Mouse (Mus musculus) gastrocnemius, postnatal 10 days (tissue): Measurements from ENCODE around the gene Itgb5. TPM values are rescaled to one million over a fixed set of nuclear protein-coding genes. Genes with fewer than 3 reads are reported as not detected.
A peak's percentile ranks its signal among the peaks of the same experiment; 100 is the strongest.

Experiments used
- DNase-seq: peaks from one replicate; pipeline ENCODE4 v3.0.0; 2021; ENCODE audit warnings: mixed read lengths
- total RNA-seq, 2 experiments: library from RNA; stranded (reverse); gene quantifications; 2 replicates each; pipeline ENCODE4 v1.2.3; 2021

Gene Itgb5
- total RNA-seq, 2 experiments from 2014 or later = 34.1 to 40.8 TPM

DNA sequence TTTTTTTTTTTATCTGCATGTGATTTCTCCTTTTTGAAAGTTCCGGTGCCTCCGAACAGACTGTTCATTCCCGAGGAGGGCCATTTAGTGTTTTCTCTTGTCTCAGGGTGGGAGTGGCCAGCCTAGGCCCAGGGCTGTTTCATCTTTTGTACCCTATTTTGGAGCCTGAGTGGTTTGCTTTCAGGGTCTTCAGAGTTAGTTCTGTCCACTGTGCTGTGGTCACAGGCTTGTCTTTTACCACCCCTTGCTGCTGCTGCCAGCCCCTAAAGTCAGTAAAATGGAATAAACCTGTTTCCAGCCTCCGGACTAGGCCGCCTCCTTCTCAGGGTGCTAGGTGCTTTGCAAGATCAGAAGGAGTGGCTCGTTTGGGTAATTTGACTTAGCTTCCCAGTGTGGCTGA is 2.6 kb downstream of the Itgb5 start:
- no peak for DNase-seq

DNA sequence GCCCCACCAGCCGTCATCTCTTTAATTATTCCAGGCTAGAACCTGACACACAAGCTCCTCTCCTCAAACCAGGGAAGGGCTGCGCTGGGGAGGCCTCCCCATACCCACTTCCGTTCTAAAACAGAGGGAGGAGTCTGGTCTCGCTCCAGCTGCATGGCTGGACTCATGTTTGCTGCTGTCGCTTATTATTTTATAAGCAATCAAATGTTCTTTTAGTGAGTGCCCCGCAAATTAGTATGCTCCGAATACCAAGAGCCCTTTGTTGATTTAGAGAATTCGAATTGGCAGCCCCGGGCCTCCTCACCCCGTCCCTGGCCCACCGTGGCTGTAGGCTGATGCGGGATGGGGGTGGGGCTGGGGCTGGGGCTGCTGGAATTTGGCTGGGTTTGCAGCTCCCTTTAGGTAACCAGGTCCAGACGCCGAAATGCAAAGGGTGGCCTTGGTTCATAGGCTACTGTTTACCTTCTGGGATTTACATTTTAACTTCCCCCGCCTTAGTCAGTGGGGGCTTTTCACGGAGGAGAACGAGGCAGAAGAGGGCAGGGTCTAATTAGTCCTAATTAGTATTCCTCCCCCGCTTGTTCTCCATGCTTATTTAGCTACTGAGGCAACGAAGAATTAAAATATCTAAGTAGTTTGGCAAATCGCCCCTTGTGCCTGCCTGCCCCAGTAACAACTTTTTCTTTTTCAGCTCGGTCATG is 3.4 kb downstream of the Itgb5 start:
- no peak for DNase-seq

DNA sequence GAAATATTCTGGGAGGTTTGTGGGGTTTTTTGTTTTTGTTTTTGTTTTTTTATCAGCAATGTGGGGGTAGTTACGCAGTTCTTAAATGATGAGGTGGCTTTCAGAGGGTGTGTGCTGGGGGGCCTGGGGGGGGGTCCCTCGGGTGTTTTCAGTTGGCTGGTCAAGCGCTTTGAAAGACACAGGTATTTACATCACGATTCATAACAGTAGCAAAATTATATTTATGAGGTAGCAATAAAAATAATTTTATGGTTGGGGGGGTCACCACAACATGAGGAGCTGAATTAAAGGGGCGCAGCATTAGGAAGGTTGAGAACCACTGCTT is 3.9 kb downstream of the Itgb5 start:
- DNase-seq = no peak

DNA sequence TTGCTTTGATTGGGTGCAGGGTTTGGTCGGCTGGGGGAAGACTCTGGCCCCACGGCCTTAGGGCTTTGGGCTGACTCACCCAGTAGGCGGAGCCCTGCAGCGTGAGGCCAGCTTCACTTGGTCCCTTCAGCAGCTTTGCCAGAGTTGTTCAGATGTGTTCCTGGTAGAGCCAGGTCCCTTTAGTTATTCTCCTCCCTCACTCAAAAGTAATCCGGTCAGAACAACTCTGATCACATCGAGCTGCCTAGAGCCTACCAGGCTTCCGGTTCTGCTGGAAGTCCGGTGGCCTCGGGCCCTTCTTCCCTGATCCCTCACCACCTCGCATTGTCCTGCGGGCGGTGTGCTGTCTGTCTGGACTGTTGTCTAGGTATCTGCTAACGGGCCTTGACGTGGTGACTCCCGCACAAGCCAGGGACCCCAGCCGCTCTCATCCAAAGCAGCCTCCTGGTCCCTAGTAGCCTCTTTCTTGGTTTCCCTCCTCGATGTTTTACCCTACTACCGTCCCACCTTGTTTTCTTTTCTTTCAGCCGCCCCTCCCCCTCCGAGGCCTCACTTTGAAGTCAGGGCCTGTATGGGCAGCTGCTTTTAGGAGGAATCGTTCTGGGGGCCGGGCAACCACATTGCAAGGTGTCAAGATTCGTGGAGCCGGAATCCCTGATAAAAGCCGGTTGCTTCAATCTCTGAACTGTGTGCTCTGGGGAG is 4.5 kb downstream of the Itgb5 start:
- DNase-seq = peak; percentile 43

DNA sequence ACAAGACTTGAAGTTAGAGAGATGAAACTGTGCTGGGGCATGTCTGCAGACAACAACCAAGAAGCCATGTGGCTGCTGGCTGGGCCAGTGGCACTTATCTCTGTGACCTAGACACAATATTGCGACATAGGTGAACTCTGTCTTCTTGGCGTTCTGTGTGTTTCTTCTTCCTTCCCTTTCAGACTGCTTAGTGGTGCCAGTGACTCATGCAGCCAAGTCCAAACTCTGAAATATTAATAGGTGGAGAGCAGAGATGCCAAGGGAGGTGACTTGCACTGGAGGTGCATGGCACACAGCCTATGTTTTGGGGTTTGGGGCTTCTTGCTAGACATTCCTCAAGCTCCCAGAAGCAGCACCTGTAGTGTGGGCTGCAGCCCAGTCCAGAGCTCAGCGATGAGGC is 7.2 kb downstream of the Itgb5 start:
- DNase-seq = no peak

DNA sequence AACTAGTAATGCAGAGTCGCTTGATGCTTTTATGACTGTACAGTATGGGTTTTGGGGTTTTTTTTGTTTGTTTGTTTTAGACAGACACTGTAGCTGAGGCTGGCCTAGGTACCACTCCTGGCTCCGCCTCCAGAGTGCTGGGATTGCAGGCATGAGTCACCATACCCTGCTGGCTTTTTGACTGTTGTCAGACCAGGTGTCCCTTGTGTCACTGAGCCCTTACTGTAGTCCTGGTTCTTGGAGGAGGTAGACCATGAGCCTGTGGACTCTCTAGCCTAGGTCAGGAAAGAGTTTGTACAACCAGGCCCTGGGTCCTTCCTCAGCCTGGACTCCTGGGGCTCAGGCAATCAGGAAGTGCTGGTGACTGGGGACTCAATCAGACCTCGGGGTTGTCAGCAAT is 7.7 kb downstream of the Itgb5 start:
- DNase-seq = no peak

DNA sequence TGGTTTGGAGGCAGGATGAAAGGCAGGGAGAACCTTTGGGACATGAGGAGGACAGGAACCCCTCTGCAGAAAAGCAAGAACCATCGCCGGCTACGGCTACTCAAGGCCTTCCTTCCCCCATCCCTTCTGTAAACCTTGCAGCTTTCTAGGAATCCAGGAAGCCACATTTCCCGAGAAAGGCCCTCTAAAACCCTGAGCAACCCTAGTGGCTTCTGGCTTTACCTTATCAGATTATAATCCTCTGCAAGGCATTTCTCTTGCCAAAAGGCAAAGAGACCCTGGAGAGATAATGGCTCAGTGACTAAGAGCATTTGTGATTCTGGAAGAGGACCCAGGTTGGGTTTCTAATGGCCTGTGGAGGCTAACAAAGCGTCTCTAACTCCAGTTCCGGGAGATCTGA is 11.2 kb downstream of the Itgb5 start:
- DNase-seq = no peak

DNA sequence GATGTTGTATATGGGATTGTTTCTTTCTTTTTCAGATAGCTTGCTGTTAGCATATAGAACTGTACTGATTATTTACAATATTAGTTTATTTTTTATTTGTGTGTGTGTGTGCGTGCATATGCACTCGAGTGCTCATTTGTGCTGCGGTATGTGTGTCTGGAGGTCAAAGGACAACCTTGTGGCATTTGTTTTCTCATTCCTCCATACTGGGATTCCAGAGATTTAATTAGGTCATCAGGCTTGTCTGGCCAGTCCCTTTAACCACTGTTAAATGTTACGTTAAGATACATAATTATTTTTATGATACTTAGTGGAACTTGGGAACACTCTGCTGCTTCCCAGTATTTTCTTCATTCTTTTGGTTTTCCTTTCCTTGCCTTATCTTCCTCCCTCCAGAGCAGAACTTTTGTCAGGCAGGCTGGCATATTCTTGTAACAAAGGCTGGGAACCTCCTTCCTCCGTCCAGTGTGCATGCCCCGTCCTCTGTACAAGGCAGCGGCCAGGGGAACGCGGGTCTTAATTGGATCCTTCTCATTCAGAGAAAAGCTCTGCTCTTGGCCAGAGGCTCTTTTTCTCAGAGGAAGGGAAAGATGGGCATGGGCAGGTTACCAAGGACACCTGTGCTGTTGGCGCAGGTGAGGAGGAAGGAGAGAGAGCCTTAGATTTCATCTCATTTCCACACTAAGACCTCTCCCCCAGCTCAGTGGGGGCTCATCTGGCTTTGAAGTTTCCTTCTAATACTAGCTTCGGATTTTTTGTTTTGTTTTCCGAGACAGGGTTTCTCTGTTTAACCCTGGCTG is 12.8 kb downstream of the Itgb5 start:
- DNase-seq = no peak

DNA sequence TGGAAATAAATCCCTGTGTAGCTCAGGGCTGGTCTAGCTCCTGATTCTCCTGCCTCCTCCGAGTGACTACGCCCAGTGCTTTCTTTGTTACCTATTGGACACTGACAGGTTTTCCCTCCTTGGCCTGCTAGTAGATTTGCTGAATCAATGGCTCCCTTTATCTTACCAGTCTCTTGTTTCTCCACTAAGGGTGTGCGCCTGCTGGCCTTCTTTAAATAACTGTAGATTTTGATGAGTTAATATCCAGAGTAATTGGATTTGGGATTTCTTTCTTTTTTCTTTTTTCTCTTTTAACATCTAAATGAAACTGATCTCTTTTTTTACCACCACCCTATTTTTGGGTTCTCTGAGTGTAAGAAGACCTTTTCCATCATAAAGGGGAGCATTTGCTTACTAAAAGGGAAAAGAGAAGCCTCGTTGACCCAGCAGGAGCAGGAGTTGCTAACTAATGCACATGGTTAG is 14.7 kb downstream of the Itgb5 start:
- DNase-seq = no peak

DNA sequence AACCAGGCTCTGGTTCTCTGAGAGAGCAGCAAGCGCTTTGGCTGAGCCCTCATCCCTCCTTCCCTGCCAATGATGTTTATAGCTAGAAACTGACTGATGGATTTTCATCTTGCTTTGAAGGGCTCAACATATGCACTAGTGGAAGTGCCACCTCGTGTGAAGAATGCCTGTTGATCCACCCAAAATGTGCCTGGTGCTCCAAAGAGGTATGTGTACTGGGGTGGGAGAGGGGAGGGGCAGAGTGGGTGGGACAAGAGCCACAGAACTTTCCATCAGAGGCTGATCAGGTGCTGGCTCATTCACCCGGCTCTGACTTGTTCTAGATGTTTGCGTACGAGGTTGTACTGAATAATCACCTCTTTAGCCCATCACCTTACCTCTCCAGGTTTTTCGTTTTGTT is 15.4 kb downstream of the Itgb5 start:
- no peak for DNase-seq

DNA sequence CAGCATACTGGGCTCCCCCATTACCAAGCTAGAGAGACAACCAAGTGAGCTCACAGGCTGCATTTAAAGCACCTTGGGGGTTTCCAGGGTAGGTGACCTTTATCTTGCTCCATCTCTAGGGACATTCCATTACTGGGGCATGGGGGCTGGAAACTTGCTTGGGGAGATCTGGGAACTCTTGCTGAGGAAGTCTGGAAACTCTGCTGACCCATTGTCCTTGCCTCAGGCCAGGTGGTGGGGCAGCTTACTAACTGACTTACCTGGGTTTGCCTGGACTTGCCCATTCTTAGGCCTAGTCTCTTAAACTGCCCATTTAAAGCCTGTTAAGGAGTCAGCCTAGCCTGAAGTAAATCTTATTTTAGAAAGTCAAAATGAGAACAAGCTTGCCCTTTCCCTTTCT is 23.8 kb downstream of the Itgb5 start:
- no peak for DNase-seq

DNA sequence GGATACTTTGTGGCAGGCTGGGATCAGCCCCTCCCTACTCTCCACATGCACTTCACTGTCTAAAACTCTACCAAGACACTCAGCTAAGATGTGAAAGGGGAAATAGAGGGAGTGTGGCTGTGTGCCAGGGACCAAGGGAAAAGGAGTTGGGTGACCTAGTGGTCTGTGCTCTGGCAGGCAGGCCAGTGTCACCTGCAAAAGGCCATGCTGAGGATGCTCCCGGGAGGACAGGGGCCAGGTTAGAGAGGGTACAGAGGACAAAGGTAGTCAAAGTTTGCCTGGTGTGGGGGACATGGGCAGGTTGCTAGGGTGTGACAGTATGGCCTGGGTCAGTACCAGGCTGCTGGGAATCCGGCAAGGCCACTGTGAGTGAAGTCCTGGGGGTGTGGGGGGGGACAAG is 29.3 kb downstream of the Itgb5 start:
- no peak for DNase-seq

DNA sequence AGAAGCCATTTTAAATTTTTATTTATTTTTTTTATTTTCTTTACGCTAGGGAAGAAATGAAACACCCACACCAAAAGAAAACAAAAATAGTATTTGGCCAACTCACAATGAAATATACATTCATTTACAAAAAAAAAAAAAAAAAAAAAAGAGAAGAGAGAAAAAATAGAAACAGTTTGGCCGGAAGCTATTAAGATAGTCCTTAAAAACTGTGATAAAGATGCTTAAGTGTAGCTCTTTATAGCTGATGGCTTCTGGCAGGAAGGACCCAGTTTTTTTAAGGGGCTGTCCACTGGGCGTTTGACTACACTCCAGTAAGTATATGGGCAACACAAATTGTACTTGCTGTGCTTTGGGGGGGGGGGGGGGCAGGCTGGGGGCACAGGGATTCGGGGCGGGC is 29.9 kb downstream of the Itgb5 start:
- DNase-seq = no peak

DNA sequence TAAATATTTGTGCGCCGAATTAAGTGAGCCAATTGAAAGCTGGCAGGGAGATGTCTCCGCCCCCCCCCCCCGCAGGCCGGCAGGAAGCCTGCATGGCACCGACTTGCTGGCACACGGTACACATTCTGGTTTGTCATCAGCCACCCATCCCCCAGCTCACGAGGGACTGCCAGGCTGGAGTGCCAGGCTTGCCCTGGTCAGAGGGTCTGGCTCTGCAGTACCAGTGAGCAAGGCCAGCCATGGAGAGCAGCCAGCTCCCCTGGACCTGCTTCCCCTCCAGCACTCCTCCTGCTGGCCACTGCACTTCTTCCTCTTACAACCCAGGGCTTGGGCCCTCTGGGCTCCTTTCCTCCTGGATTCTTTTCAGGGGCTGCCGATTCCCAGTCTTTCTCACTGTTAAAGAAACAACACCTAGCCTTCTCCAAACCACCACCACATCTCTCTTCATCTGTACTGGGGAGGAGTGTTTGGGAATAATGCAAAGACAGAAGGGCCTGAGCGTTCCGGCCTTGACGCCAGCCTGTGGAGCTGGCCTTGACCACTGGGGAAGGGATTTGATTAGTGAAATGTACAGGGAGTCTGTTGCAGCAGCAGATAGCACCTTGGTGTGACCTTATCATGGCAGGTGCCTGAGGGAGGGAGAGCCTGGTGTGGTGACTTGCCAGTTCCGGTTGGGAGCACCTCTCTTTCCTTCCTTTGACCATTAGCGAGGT is 30.7 kb downstream of the Itgb5 start:
- DNase-seq = peak; percentile 87

DNA sequence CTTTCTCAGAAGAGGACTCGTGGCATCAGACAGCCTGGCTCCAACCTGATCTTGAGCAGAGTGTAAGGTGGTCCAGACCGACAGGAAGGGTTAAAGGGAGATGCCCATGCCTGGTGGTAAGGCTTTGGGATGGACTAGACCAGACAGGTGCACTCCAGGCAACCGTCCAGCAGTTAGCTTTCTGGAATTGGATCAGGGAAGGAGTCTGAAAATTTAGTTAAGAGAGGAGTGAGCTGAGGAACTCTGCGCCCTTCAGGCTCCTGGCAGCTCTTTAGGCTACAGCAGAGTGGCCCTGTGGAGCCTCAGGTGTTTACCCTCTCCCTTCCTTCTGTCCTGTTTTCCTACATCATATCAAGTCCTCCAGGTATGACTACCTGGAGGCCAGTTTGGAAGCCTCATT is 32.9 kb downstream of the Itgb5 start:
- DNase-seq = no peak

DNA sequence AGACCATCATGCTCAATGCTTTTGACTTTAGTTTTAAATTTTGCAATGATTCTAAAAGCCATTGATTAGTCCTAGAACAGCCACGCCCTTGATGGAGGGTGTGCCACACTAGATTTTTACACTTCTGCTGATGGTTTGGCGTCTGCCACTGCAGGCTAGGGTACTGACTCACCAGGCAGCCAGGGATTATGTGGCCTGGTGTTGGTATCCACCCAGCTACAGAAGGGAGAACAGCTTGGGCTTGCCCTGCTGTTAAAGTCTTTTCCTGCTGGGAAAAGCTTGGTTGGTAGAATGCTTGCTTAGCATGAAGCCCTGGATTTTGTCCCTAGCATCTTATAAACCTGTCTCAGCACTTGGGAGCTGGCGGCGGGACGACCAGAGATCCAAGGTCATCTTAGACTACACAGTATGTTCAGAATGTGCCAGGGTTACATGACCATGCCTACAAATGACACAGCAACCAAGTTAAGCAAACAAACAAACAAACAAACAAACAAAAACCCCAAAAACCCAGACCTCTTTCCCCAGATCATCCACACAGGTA is 33.8 kb downstream of the Itgb5 start:
- DNase-seq = no peak

DNA sequence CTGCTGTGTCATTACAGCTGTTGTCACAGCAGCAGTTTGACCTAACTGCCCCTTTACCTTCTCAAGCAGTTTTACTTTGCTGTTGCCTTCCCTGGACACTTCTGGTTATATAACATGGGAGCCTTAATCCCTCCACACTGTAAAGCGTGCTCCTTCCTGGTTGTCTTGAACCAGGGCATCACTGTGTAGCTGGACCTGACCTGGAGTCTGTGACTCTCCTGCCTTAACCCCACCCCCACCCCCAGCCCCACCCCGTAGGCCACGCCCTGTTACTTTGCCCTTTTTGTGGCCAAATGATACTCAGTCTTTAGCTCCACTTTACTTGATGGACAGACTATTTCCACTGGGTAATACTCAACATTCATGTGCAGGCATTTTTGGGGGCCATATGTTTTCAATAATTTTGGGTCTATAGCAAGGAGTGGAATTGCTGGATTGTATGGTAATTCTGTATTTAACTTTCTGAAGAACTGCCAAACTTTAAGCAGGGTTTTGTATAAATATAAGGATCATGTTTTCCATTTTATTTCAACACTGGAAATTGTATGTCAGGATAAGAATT is 40.8 kb downstream of the Itgb5 start:
- DNase-seq = no peak

DNA sequence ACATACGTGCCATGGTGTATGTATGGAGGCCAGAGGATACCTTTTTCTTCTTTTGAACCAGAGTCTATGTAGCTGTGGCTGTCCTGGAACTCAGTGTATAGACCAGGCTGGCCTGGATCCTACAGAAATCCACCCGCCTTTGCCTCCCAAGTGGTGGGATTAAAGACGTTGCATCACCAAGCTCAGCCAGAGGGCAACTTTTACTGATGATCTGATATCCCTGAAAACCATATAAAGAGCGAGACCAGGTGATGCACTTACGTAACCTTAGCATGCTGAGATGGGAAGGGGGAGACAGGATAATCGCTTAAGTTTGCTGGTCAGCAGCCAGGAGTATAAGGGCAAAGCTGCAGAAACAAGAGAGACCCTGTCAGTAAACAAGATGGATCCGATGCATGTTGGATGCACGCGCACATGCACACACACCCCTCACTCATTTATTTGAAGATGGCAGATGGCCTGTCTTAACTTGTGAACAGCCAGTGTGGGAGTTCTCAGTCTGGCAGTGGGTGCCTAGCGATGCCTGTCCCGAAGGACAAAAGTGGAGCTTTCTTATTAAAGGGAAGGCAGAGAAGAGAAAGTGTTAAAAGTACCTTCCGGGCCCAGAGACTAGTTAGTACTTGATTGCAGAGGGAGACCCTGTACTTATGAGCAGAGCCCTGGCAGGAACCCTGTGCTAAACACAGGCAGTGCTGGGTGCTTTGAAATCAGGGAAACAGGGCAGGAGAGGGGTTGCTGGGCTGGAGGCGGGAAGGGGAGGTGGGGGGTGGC is 41.7 kb downstream of the Itgb5 start:
- no peak for DNase-seq

DNA sequence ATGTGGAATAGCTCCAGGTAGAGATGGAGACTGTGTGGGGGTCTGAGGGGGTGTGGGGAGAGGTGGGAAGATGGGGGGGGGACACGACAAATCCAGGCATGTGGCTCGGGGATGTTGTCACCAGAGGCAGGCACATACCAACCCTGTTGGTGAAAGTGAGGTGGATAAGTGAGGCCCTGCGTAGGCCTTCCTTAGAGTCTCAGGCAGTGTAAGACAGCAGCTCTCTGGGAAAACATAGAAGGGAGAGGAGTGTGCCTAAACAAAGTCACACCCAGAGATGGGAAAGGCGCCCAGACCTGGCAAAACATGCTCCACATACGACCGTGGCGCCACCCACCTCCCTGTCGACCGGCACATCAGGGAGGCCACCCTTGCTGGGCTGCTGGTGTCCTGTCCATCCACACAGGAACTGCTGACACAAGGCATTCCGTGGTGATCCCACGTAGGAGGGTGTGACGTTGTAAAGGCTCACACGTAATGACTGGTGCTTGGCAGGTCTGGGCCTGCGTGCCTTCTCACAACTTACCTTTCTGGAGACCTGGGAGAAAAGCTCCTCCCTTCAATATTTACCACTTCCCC is 42.5 kb downstream of the Itgb5 start:
- no peak for DNase-seq

DNA sequence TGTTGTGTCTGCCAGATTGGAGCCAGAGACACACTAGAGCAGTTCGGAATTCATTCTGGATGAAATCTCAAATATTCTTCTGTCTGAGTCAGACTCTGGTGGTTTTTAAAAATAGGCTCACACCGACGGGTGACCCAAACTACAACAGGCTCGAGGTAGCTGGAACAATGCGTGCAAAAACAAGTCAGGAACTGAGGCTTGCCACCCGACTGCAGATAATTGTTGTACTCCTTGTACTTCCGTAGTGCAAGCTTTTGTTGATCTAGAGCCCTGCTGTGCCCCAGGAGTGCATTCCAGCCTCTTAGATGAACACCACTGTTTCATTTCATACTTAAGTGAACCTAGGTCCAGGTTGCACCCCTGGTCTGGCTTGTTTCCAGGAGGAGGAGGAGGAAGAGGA is 43.8 kb downstream of the Itgb5 start:
- DNase-seq = no peak
